ENCODE assay signal across 8 mouse cellular contexts in genomic region chr15:78916052-78916826, GRCm38 (mm10). TPM values are rescaled to one million over a fixed set of nuclear protein-coding genes. Genes with fewer than 3 reads are reported as not detected.
A peak's percentile ranks its signal among the peaks of the same experiment; 100 is the strongest.
DNase-seq lines count a peak whose midpoint lies in the region; ATAC-seq and TF ChIP-seq lines count a peak whose summit lies in the region.

No protein-coding gene starts in this region.

- DNase-seq in heart, adult 11 months = peak; percentile 92
- DNase-seq in heart, postnatal 14 days = no peak
- no peak for DNase-seq in thymus, adult 2 months
- DNase-seq in thymus, postnatal 36 days = no peak
- DNase-seq in right cerebral cortex, postnatal 4 days = peak; percentile 56
- no peak for DNase-seq in gastrocnemius, adult 18-20 months (ENCODE audit: low spot score)

- H3K36me3 ChIP-seq in thymus, adult 2 months (ENCODE audit: control insufficient read depth, insufficient read depth, low read length) = no peaks in the 10 kb centered on the region
- H3K36me3 ChIP-seq in intestine, postnatal 0 days (ENCODE audit: control insufficient read depth, insufficient read depth) = peaks cover 3% of the 10 kb centered on the region

- no peaks in the 10 kb centered on the region for H3K9me3 ChIP-seq in intestine, postnatal 0 days (ENCODE audit: control insufficient read depth)

- H3K27me3 ChIP-seq in thymus, adult 2 months (ENCODE audit: control insufficient read depth, insufficient read depth, low read length) = no peaks in the 10 kb centered on the region
- peaks cover 7% of the 10 kb centered on the region; the same call in 1 of the 2 replicates for H3K27me3 ChIP-seq in intestine, postnatal 0 days (replicated peaks; ENCODE audit: control insufficient read depth, insufficient read depth, low read length)

- no peak overlapping the region for H3K4me3 ChIP-seq in thymus, adult 2 months (ENCODE audit: control insufficient read depth, insufficient read depth, low read length)
- no peak overlapping the region for H3K4me3 ChIP-seq in intestine, postnatal 0 days (ENCODE audit: low read depth, low read length)

- TF ChIP-seq POLR2A in thymus, adult 2 months (IDR thresholded peaks at IDR 0.05; ENCODE audit: control insufficient read depth, extremely low read depth, insufficient read depth, low read length, poor library complexity) = no peak

- no peak overlapping the region for H3K27ac ChIP-seq in thymus, adult 2 months (ENCODE audit: control insufficient read depth, insufficient read depth, low read length)
- no peak overlapping the region for H3K27ac ChIP-seq in intestine, postnatal 0 days (ENCODE audit: low read depth, low read length)

- H3K4me2 ChIP-seq in intestine, postnatal 0 days (replicated peaks; ENCODE audit: low read depth) = 0 out of 2 replicates have a peak overlapping the region, but pooled peaks have one; percentile 10

- H3K4me1 ChIP-seq in thymus, adult 2 months (replicated peaks; ENCODE audit: control insufficient read depth, insufficient read depth, low read length) = peaks cover 30% of the 10 kb centered on the region
- 0 out of 2 replicates have a peak, but pooled peaks cover 4% of the 10 kb centered on the region for H3K4me1 ChIP-seq in intestine, postnatal 0 days (replicated peaks; ENCODE audit: control insufficient read depth, insufficient read depth, low read length)

- intact Hi-C loops in heart, postnatal 14 days (cut with DNase I) = loop anchor here (5.0 kb wide), 1 partner anchor 156 kb away; no protein-coding TSS in a partner anchor

- no peak for ATAC-seq in intestine, postnatal 0 days
- no peak for ATAC-seq in activated CD4-positive, CD25-positive, alpha-beta regulatory T cell, adult 4 months

- peak; percentile 33; the same call in 1 of the 2 replicates for TF ChIP-seq CTCF in thymus, adult 2 months (IDR thresholded peaks at IDR 0.05; ENCODE audit: borderline replicate concordance, control insufficient read depth, extremely low read depth, insufficient read depth, low read length, poor library complexity)
- no peak for TF ChIP-seq CTCF in intestine, postnatal 0 days (IDR thresholded peaks at IDR 0.05; ENCODE audit: low read depth)

- WGBS in thymus, adult 2 months = 87% methylated on average over 12 of the region's 12 CpGs
- WGBS in intestine, postnatal 0 days = 74% methylated on average over 12 of the region's 12 CpGs

- H3K9ac ChIP-seq in intestine, postnatal 0 days (ENCODE audit: low read depth, low read length) = no peak overlapping the region

RNA-seq across cellular contexts. Expression of gene Pdxp, which starts 2.5 kb away (rescaled TPM):
- total RNA-seq in heart, postnatal 14 days (2021) = 1 to 10 TPM; 1.6 to 1.9 TPM
- polyA plus RNA-seq in thymus, adult 2 months (2012; rRNA removed) = 72.0 and 94.8 TPM in 2 replicates
- 3.3 and 4.2 TPM in 2 replicates for polyA plus RNA-seq in intestine, postnatal 0 days (2015; fragmentation: Nextera tagmentation; extraction: Ambion mirVana)
- polyA plus RNA-seq in activated CD4-positive, CD25-positive, alpha-beta regulatory T cell, adult 4 months (2017; shearing (Covaris generic)) = 1 to 10 TPM; 2.5 TPM
- total RNA-seq in gastrocnemius, adult 18-20 months (2021) = 1 to 10 TPM; 1.3 to 1.9 TPM

RNA-seq across cellular contexts. Expression of gene Lgals1, which starts 10.3 kb away (rescaled TPM):
- 100 to 1,000 TPM; 236 to 276 TPM for total RNA-seq in heart, postnatal 14 days (2021)
- polyA plus RNA-seq in thymus, adult 2 months (2012; rRNA removed) = 359 and 428 TPM in 2 replicates
- polyA plus RNA-seq in intestine, postnatal 0 days (2015; fragmentation: Nextera tagmentation; extraction: Ambion mirVana) = 725 and 759 TPM in 2 replicates
- 1,000 to 10,000 TPM in 1 of 2 experiments, 100 to 1,000 TPM in 1; 804 to 1,171 TPM for polyA plus RNA-seq in activated CD4-positive, CD25-positive, alpha-beta regulatory T cell, adult 4 months (2017; shearing (Covaris generic))
- 100 to 1,000 TPM; 229 to 364 TPM for total RNA-seq in gastrocnemius, adult 18-20 months (2021)

RNA-seq across cellular contexts. Expression of gene Sh3bp1, which starts 16.7 kb away (rescaled TPM):
- 1 to 10 TPM; 4.6 to 6.3 TPM for total RNA-seq in heart, postnatal 14 days (2021)
- 371 and 412 TPM in 2 replicates for polyA plus RNA-seq in thymus, adult 2 months (2012; rRNA removed)
- 7.2 and 7.6 TPM in 2 replicates for polyA plus RNA-seq in intestine, postnatal 0 days (2015; fragmentation: Nextera tagmentation; extraction: Ambion mirVana)
- polyA plus RNA-seq in activated CD4-positive, CD25-positive, alpha-beta regulatory T cell, adult 4 months (2017; shearing (Covaris generic)) = 10 to 100 TPM; 43.8 to 75.5 TPM
- 1 to 10 TPM; 1.0 to 1.9 TPM for total RNA-seq in gastrocnemius, adult 18-20 months (2021)

RNA-seq across cellular contexts. Expression of gene Gm49510, which starts 16.8 kb away (rescaled TPM):
- not detected for total RNA-seq in heart, postnatal 14 days (2021)
- 0.08 and 0.14 TPM in 2 replicates for polyA plus RNA-seq in thymus, adult 2 months (2012; rRNA removed)
- polyA plus RNA-seq in intestine, postnatal 0 days (2015; fragmentation: Nextera tagmentation; extraction: Ambion mirVana) = 0.21 TPM in 1 of 2 replicates, not detected in the other
- polyA plus RNA-seq in activated CD4-positive, CD25-positive, alpha-beta regulatory T cell, adult 4 months (2017; shearing (Covaris generic)) = not detected
- total RNA-seq in gastrocnemius, adult 18-20 months (2021) = not detected

RNA-seq across cellular contexts. Expression of gene Nol12, which starts 18.5 kb away (rescaled TPM):
- 10 to 100 TPM; 13.6 to 14.3 TPM for total RNA-seq in heart, postnatal 14 days (2021)
- 26.8 and 27.9 TPM in 2 replicates for polyA plus RNA-seq in thymus, adult 2 months (2012; rRNA removed)
- polyA plus RNA-seq in intestine, postnatal 0 days (2015; fragmentation: Nextera tagmentation; extraction: Ambion mirVana) = 24.8 and 26.0 TPM in 2 replicates
- 10 to 100 TPM; 44.5 to 46.9 TPM for polyA plus RNA-seq in activated CD4-positive, CD25-positive, alpha-beta regulatory T cell, adult 4 months (2017; shearing (Covaris generic))
- 10 to 100 TPM; 26.4 to 29.1 TPM for total RNA-seq in gastrocnemius, adult 18-20 months (2021)

Comparison
In these comparisons a context has a peak if more than half of its experiments do, and no peak if none do; other contexts are left out.
1. DNase-seq: peak in heart, adult 11 months (single experiment) and right cerebral cortex, postnatal 4 days (single experiment); none in heart, postnatal 14 days (0 of 2), thymus, adult 2 months (single experiment), thymus, postnatal 36 days (0 of 2) and gastrocnemius, adult 18-20 months (single experiment).
2. RNA of gene Pdxp, which starts 2.5 kb away (polyA plus RNA-seq): 72.0 to 94.8 TPM in thymus, adult 2 months; 3.3 to 4.2 TPM in intestine, postnatal 0 days and 2.5 TPM in activated CD4-positive, CD25-positive, alpha-beta regulatory T cell, adult 4 months; every median in the first group is over 10 times any median in the second.